Mouse (Mus musculus) forebrain, embryonic 16.5 days (tissue): Measurements from ENCODE around the gene Phospho1. TPM values are rescaled to one million over a fixed set of nuclear protein-coding genes. Genes with fewer than 3 reads are reported as not detected.

ENCODE experiments used
- ATAC-seq: fragments of 200-750 bp; cut with Nextera tagmentation; 2 replicates; pipeline ENCODE4 v1.8.0; 2017; ENCODE audit warnings: mild to moderate bottlenecking, moderate library complexity
- H3K27ac ChIP-seq: fragments of 300-500 bp; sonication (generic); 2 replicates; pipeline ENCODE4 v1.5.1; 2014; ENCODE audit warnings: low read length, control low read depth
- H3K27me3 ChIP-seq: fragments of 300-500 bp; sonication (generic); replicated peaks from 2 replicates; pipeline ENCODE4 v1.6.1; 2014; ENCODE audit warnings: low read length; ENCODE audit not compliant: control insufficient read depth, insufficient read depth
- H3K36me3 ChIP-seq: fragments of 300-500 bp; sonication (generic); 2 replicates; pipeline ENCODE4 v1.6.1; 2014; ENCODE audit not compliant: control insufficient read depth, insufficient read depth
- H3K4me1 ChIP-seq: fragments of 300-500 bp; sonication (generic); replicated peaks from 2 replicates; pipeline ENCODE4 v1.6.1; 2014; ENCODE audit warnings: low read length; ENCODE audit not compliant: control insufficient read depth, insufficient read depth
- H3K4me2 ChIP-seq: fragments of 300-500 bp; sonication (generic); 2 replicates; pipeline ENCODE4 v1.6.1; 2014; ENCODE audit warnings: mild to moderate bottlenecking, low read length, control low read depth
- H3K4me3 ChIP-seq: fragments of 300-500 bp; sonication (generic); replicated peaks from 2 replicates; pipeline ENCODE4 v1.5.1; 2014; ENCODE audit warnings: mild to moderate bottlenecking, low read length, control low read depth
- H3K9ac ChIP-seq: fragments of 300-500 bp; sonication (generic); replicated peaks from 2 replicates; pipeline ENCODE4 v1.6.1; 2014; ENCODE audit warnings: low read depth, low read length, control low read depth
- H3K9me3 ChIP-seq: fragments of 300-500 bp; sonication (generic); 2 replicates; pipeline ENCODE4 v1.6.1; 2016; ENCODE audit warnings: low read length; ENCODE audit not compliant: control insufficient read depth
- WGBS: fragments of 180-500 bp; shearing (Covaris S2); extraction: QIAGEN DNeasy Blood & Tissue Kit; methylation state at CpG from one replicate; pipeline ENCODE4 v1.1.7; 2014; 5-methylcytosine and 5-hydroxymethylcytosine counted together
- polyA plus RNA-seq: library from polyadenylated mRNA; unstranded; fragments of >200 nt; fragmentation: Nextera tagmentation; extraction: Ambion mirVana; gene quantifications from 2 replicates; pipeline ENCODE4 v1.2.1, GENCODE M21; 2015

Phospho1 gene
- polyA plus RNA-seq, 1 experiment from 2014 or later = not detected

GRCm38 (mm10) chr11:95786511-95786910, 37.8 kb upstream of the Phospho1 start:
- no peak for ATAC-seq
- Histone ChIP-seq H3K9me3 (no peaks in the 10 kb centered on the region), H3K4me2 (no peak overlapping the region), H3K27ac (no peak overlapping the region), H3K9ac (no peak overlapping the region), H3K36me3 (no peaks in the 10 kb centered on the region), H3K4me3 (no peak overlapping the region), H3K4me1 (no peaks in the 10 kb centered on the region), H3K27me3 (no peaks in the 10 kb centered on the region)
- 88% methylated on average over 6 of the region's 6 CpGs for WGBS

DNA sequence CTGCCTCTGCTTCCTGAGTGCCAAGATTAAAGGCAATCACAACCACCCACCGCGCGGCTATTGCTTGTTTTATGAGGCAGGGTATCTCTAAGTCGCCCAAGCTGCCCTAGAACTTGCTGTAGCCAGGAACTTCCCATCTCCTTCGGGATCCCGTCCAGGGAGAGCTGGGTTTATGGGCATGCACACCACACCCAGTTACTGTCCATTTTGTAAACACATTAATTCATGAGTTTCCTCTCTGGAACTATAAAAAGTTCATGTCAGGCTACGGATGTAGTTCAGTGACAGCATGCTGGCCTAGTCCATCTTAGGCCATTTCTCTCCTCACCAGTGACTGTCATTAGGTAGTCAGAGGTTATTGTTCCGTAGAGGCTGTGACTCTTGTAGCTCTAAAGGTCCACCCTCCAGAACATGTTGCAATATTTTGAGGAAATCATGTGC, 34.8 kb upstream of the Phospho1 start:
- Histone ChIP-seq H3K4me3 (no peak overlapping the region), H3K9ac (no peak overlapping the region), H3K27ac (no peak overlapping the region), H3K27me3 (no peaks in the 10 kb centered on the region), H3K9me3 (no peaks in the 10 kb centered on the region), H3K4me2 (no peak overlapping the region), H3K36me3 (no peaks in the 10 kb centered on the region), H3K4me1 (no peaks in the 10 kb centered on the region)
- no peak for ATAC-seq
- WGBS = 86% methylated on average over 8 of the region's 8 CpGs

DNA sequence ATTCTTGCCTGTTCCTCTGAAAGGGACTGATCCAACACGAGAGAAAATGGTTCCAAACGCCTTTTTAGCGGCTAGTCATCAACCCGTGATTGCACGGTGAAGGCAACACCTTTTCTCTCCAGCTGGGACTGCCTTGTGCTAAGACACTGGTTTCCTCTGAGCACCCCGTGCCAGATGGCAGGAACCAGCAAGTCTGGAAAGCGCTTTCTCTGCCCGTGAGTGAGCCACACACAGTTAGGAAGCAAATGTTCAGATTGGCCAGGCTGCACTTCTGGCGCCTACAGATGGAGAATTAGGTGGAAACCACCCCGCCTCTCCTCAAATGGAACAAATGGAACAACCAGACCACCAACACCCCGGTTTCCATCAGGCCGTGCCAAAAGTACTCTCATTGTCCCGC, 32.5 kb upstream of the Phospho1 start:
- ATAC-seq = peak; percentile 45; the same call in 1 of the 2 replicates
- Histone ChIP-seq H3K4me3 (no peak overlapping the region), H3K9ac (no peak overlapping the region), H3K27ac (no peak overlapping the region), H3K9me3 (no peaks in the 10 kb centered on the region), H3K4me2 (no peak overlapping the region), H3K36me3 (no peaks in the 10 kb centered on the region), H3K4me1 (peaks cover 5% of the 10 kb centered on the region), H3K27me3 (peaks cover 3% of the 10 kb centered on the region; the same call in 1 of the 2 replicates)
- 70% methylated on average over 13 of the region's 13 CpGs for WGBS

DNA sequence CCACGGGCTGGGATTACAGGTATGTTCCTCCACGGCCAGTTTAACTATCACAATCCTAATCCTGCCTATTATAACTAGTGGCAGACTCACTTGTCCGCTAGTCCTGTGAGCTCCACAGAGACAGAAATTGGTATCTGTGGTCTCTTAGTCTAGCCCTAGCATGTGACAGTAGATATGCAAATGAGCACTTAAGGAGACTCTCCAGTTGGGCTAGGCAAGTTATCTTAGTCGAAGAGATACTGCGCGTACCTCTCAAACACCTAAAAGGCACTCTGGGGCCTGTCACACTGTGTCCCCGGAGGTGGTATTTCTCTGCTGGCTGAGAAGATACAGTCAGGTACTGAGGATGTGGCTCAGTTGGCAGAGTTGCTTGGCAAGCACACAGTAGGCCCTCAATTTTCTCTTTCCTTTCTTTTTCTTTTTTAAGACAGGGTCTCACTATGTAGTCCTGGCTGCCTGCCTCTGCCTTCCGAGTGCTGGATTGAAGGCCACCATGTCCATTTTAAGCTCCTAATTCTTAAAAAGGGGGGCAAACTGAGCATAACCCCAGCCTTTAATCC, 31.3 kb upstream of the Phospho1 start:
- 89% methylated on average over 8 of the region's 8 CpGs for WGBS
- H3K9me3 ChIP-seq = no peaks in the 10 kb centered on the region
- H3K4me2 ChIP-seq = no peak overlapping the region
- H3K9ac ChIP-seq = no peak overlapping the region
- peaks cover 8% of the 10 kb centered on the region for H3K4me1 ChIP-seq
- H3K36me3 ChIP-seq = no peaks in the 10 kb centered on the region
- H3K27me3 ChIP-seq = peaks cover 9% of the 10 kb centered on the region
- H3K4me3 ChIP-seq = no peak overlapping the region
- ATAC-seq = no peak
- no peak overlapping the region for H3K27ac ChIP-seq

- WGBS = 85% methylated on average over 5 of the region's 5 CpGs
- Histone ChIP-seq H3K36me3 (no peaks in the 10 kb centered on the region), H3K4me3 (no peak overlapping the region), H3K9ac (no peak overlapping the region), H3K27me3 (peaks cover 10% of the 10 kb centered on the region), H3K4me2 (no peak overlapping the region), H3K27ac (no peak overlapping the region), H3K4me1 (peaks cover 8% of the 10 kb centered on the region), H3K9me3 (no peaks in the 10 kb centered on the region)
- no peak for ATAC-seq
Measured at GRCm38 (mm10) chr11:95794201-95794600, 30.1 kb upstream of the Phospho1 start.

- H3K27me3 ChIP-seq = peaks cover 10% of the 10 kb centered on the region
- H3K4me1 ChIP-seq = peaks cover 8% of the 10 kb centered on the region
- no peak for ATAC-seq
- H3K27ac ChIP-seq = no peak overlapping the region
- no peak overlapping the region for H3K4me3 ChIP-seq
- no peak overlapping the region for H3K4me2 ChIP-seq
- H3K36me3 ChIP-seq = no peaks in the 10 kb centered on the region
- H3K9me3 ChIP-seq = no peaks in the 10 kb centered on the region
- H3K9ac ChIP-seq = no peak overlapping the region
- 72% methylated on average over 5 of the region's 5 CpGs for WGBS
Measured at GRCm38 (mm10) chr11:95795582-95795981, 28.7 kb upstream of the Phospho1 start.

- 69% methylated on average over 5 of the region's 5 CpGs for WGBS
- ATAC-seq = no peak
- Histone ChIP-seq H3K27me3 (no peaks in the 10 kb centered on the region), H3K4me1 (no peaks in the 10 kb centered on the region), H3K9ac (no peak overlapping the region), H3K4me2 (no peak overlapping the region), H3K27ac (no peak overlapping the region), H3K9me3 (peaks cover 7% of the 10 kb centered on the region; the same call in 1 of the 2 replicates), H3K36me3 (no peaks in the 10 kb centered on the region), H3K4me3 (no peak overlapping the region)
Measured at GRCm38 (mm10) chr11:95805010-95805409, 19.3 kb upstream of the Phospho1 start.

GRCm38 (mm10) chr11:95805527-95805926, 18.8 kb upstream of the Phospho1 start:
- Histone ChIP-seq H3K27me3 (no peaks in the 10 kb centered on the region), H3K4me1 (no peaks in the 10 kb centered on the region), H3K4me3 (no peak overlapping the region), H3K4me2 (no peak overlapping the region), H3K9ac (no peak overlapping the region), H3K36me3 (no peaks in the 10 kb centered on the region), H3K27ac (no peak overlapping the region), H3K9me3 (peaks cover 7% of the 10 kb centered on the region; the same call in 1 of the 2 replicates)
- WGBS = 73% methylated on average over 3 of the region's 3 CpGs
- ATAC-seq = no peak

DNA sequence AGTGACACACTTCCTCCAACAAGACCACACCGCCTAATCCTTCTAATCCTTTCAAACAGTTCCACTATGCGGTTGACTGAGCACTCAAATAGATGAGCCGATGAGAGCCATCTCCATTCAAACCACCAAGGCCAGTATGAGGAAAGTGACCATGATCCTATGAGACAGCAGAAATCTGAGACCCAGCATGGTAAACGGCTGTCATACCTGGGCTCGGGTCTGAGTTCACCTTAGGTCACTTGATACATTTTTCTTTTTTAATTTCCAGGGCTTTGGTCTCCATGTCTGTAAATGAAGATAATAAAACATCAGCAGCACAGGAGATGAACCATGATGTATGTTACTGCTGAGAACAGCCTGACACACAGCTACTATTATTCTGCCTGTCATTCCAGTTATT, 16.4 kb upstream of the Phospho1 start:
- H3K36me3 ChIP-seq = no peaks in the 10 kb centered on the region
- no peak overlapping the region for H3K27ac ChIP-seq
- WGBS = 93% methylated on average over 5 of the region's 5 CpGs
- no peak for ATAC-seq
- no peak overlapping the region for H3K4me2 ChIP-seq
- H3K9ac ChIP-seq = no peak overlapping the region
- H3K9me3 ChIP-seq = peaks cover 7% of the 10 kb centered on the region; the same call in 1 of the 2 replicates
- H3K27me3 ChIP-seq = no peaks in the 10 kb centered on the region
- H3K4me3 ChIP-seq = no peak overlapping the region
- H3K4me1 ChIP-seq = no peaks in the 10 kb centered on the region
